Mouse (Mus musculus): Measurements from ENCODE around the gene Asap2. TPM values are rescaled to one million over a fixed set of nuclear protein-coding genes. Genes with fewer than 3 reads are reported as not detected.

The Asap2 gene
- polyA plus RNA-seq, 1 experiment from 2014 or later = 3.3 TPM

DNA sequence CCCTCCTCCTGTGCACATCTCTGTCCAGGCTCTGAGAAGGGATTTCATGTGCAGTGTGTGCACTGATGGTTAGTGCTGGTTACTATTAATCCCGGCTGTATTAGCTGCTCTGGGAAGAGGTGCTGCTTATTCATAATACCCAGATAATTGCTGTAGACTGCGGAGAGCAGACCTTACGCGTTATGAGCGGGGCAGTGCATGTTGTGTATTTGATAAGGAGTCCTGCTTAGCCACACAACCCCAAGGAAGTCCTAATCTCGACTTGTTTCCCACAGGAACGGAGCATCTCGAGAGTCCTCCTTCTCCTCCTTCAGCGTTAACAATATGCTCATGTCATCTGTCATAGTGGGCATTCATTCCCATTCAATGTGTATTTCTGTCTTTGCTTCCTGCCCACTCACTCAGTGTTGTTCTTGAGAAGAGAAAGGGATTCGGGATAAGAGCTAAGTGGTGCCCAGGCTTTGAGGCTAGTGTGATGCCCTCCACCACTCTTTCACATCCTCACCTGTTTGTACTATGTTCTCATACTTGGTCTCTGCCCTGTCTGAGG is 140.1 kb downstream of the Asap2 start:
- no peak for TF ChIP-seq CTCF (IDR thresholded peaks at IDR 0.05; ENCODE audit: low read depth)
- WGBS = 78% methylated on average over 10 of the region's 10 CpGs
- H3K9me3 ChIP-seq (ENCODE audit: control insufficient read depth) = no peaks in the 10 kb centered on the region
- ATAC-seq = no peak
- no peak overlapping the region for H3K4me2 ChIP-seq (replicated peaks; ENCODE audit: low read depth)
- H3K4me3 ChIP-seq (ENCODE audit: low read depth, low read length) = no peak overlapping the region
- no peak overlapping the region for H3K27ac ChIP-seq (ENCODE audit: low read depth, low read length)
- no peaks in the 10 kb centered on the region for H3K36me3 ChIP-seq (ENCODE audit: control insufficient read depth, insufficient read depth)
- peaks cover 8% of the 10 kb centered on the region for H3K4me1 ChIP-seq (replicated peaks; ENCODE audit: control insufficient read depth, insufficient read depth, low read length)
- H3K27me3 ChIP-seq (replicated peaks; ENCODE audit: control insufficient read depth, insufficient read depth, low read length) = no peaks in the 10 kb centered on the region
- no peak overlapping the region for H3K9ac ChIP-seq (ENCODE audit: low read depth, low read length)

DNA sequence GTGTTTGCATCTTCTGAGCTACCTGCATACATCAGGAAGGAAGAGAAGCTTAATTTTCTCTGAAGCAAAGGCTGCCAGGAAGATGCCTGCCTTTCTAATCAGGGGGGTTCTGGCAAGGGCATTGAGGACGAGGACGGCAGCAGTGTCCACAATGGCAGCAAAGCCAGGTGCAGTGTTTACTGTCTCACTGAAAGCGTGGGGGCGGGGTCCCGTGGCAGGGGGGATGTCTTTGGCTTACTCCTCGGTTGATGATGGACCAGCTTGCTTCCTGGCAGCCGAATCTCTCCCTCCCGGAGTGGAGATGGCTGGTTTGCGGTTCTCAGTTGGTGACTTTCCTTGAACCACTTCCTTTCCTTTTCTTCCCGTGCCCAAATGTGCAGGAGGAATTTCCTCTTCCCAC is 142.3 kb downstream of the Asap2 start:
- Histone ChIP-seq H3K27ac (ENCODE audit: low read depth, low read length) (no peak overlapping the region), H3K4me2 (replicated peaks; ENCODE audit: low read depth) (no peak overlapping the region), H3K4me1 (replicated peaks; ENCODE audit: control insufficient read depth, insufficient read depth, low read length) (peaks cover 13% of the 10 kb centered on the region), H3K9me3 (ENCODE audit: control insufficient read depth) (no peaks in the 10 kb centered on the region), H3K9ac (ENCODE audit: low read depth, low read length) (no peak overlapping the region), H3K36me3 (ENCODE audit: control insufficient read depth, insufficient read depth) (no peaks in the 10 kb centered on the region), H3K27me3 (replicated peaks; ENCODE audit: control insufficient read depth, insufficient read depth, low read length) (no peaks in the 10 kb centered on the region), H3K4me3 (ENCODE audit: low read depth, low read length) (no peak overlapping the region)
- no peak for TF ChIP-seq CTCF (IDR thresholded peaks at IDR 0.05; ENCODE audit: low read depth)
- WGBS = 35% methylated on average over 10 of the region's 10 CpGs
- no peak for ATAC-seq

DNA sequence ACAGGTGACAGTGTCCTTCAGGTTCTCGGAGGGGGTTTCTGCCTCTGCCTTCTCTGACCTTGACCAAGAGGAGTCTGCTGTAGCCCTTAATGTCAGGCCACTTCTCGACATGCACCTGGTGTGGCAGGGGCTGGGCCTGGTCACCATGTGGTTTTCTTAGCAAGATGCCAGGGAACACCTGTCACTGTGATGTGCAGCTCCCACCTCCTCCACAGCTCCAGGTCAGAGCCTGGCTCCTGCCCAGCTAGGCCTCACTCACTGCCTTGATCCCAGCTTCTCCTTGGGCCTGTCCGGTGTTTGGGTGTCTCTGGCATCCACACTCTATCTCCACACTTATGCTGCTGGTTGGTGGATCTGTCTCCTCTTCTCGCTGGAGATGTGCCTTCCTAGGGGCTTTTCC is 142.8 kb downstream of the Asap2 start:
- H3K4me3 ChIP-seq (ENCODE audit: low read depth, low read length) = no peak overlapping the region
- no peaks in the 10 kb centered on the region for H3K27me3 ChIP-seq (replicated peaks; ENCODE audit: control insufficient read depth, insufficient read depth, low read length)
- H3K9ac ChIP-seq (ENCODE audit: low read depth, low read length) = no peak overlapping the region
- H3K9me3 ChIP-seq (ENCODE audit: control insufficient read depth) = no peaks in the 10 kb centered on the region
- WGBS = 75% methylated on average over 4 of the region's 4 CpGs
- no peaks in the 10 kb centered on the region for H3K36me3 ChIP-seq (ENCODE audit: control insufficient read depth, insufficient read depth)
- H3K4me2 ChIP-seq (replicated peaks; ENCODE audit: low read depth) = no peak overlapping the region
- no peak for ATAC-seq
- no peak overlapping the region for H3K27ac ChIP-seq (ENCODE audit: low read depth, low read length)
- H3K4me1 ChIP-seq (replicated peaks; ENCODE audit: control insufficient read depth, insufficient read depth, low read length) = peaks cover 13% of the 10 kb centered on the region
- TF ChIP-seq CTCF (IDR thresholded peaks at IDR 0.05; ENCODE audit: low read depth) = no peak

DNA sequence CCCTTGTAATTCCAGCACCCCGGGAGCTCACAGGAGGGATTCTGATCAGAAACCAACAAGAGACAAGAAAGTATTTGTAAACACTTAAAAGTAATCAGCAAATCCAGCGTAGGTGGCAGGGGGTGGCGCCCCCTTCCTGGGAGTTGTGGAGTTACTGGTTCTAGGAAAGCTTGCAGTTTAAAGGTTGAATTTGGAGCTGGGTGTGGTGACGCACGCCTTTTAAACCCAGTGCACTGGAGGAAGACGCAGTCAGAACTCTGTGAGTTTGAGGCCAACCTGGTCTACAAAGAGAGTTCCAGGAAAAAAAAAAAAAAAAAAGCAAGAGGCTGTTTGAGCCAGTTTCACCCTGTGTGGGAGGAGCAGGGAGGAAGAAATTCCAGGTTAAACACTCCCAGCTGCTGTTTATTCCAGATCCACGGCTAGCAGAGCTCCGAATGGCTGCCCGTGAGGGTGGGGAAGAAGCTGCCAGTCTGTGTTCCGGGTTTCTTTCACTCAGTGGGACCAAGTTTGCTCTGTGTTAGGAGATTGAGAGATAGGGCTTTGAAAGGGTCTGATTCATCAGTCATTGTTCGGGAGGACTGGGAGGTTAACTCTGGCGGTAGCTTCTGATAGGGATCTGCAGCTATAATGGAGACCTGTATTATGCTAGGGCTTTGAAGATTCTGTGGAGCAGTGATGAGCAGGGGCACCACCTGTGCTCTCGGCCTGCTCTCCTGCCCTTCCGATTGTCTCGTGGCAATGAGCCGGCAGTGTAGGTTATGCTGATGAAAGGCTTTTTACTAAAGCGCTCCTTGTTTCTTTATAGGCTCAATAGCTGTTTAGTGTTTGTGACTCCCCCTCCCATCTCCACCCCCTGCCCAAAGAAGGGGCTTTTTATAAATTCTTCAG is 144.0 kb downstream of the Asap2 start:
- Histone ChIP-seq H3K9me3 (ENCODE audit: control insufficient read depth) (no peaks in the 10 kb centered on the region), H3K27me3 (replicated peaks; ENCODE audit: control insufficient read depth, insufficient read depth, low read length) (no peaks in the 10 kb centered on the region), H3K9ac (ENCODE audit: low read depth, low read length) (no peak overlapping the region; the same call in 1 of the 2 replicates), H3K4me1 (replicated peaks; ENCODE audit: control insufficient read depth, insufficient read depth, low read length) (peaks cover 13% of the 10 kb centered on the region), H3K4me3 (ENCODE audit: low read depth, low read length) (no peak overlapping the region), H3K4me2 (replicated peaks; ENCODE audit: low read depth) (peak overlapping the region; percentile 45), H3K27ac (ENCODE audit: low read depth, low read length) (no peak overlapping the region; the same call in 1 of the 2 replicates), H3K36me3 (ENCODE audit: control insufficient read depth, insufficient read depth) (no peaks in the 10 kb centered on the region)
- peak; percentile 68 for ATAC-seq
- peak; percentile 68 for TF ChIP-seq CTCF (IDR thresholded peaks at IDR 0.05; ENCODE audit: low read depth)
- WGBS = 30% methylated on average over 17 of the region's 17 CpGs

- no peak for TF ChIP-seq CTCF (IDR thresholded peaks at IDR 0.05; ENCODE audit: low read depth)
- Histone ChIP-seq H3K9me3 (ENCODE audit: control insufficient read depth) (no peaks in the 10 kb centered on the region), H3K9ac (ENCODE audit: low read depth, low read length) (no peak overlapping the region; the same call in 1 of the 2 replicates), H3K4me2 (replicated peaks; ENCODE audit: low read depth) (no peak overlapping the region; the same call in 1 of the 2 replicates), H3K4me3 (ENCODE audit: low read depth, low read length) (no peak overlapping the region), H3K4me1 (replicated peaks; ENCODE audit: control insufficient read depth, insufficient read depth, low read length) (peaks cover 13% of the 10 kb centered on the region), H3K36me3 (ENCODE audit: control insufficient read depth, insufficient read depth) (no peaks in the 10 kb centered on the region), H3K27me3 (replicated peaks; ENCODE audit: control insufficient read depth, insufficient read depth, low read length) (no peaks in the 10 kb centered on the region), H3K27ac (ENCODE audit: low read depth, low read length) (peak overlapping the region; percentile 52)
- WGBS = 26% methylated on average over 8 of the region's 8 CpGs
- peak; percentile 82 for ATAC-seq
Observed at GRCm38 (mm10) chr12:21135651-21136461, 145.6 kb downstream of the Asap2 start.

DNA sequence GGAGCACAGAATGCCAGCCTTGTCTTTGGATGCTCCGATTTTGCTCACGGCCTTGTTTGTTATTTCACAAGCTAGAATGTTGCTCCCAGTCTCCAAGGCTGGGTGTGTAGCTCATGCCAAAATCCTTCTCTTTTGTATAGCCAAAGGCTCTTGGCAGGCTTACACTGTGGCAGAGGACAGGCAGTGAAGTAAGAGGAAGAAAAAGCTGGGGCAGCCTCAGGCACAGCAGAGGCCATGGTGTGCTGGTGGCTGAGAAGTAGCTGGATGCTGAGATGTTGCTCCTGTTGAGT is 146.1 kb downstream of the Asap2 start:
- H3K36me3 ChIP-seq (ENCODE audit: control insufficient read depth, insufficient read depth) = no peaks in the 10 kb centered on the region
- ATAC-seq = 0 out of 2 replicates have a peak, but pooled peaks have one; percentile 1
- TF ChIP-seq CTCF (IDR thresholded peaks at IDR 0.05; ENCODE audit: low read depth) = no peak
- 37% methylated on average over 2 of the region's 2 CpGs for WGBS
- no peak overlapping the region; the same call in 1 of the 2 replicates for H3K4me2 ChIP-seq (replicated peaks; ENCODE audit: low read depth)
- H3K27ac ChIP-seq (ENCODE audit: low read depth, low read length) = peak overlapping the region; percentile 52
- H3K4me1 ChIP-seq (replicated peaks; ENCODE audit: control insufficient read depth, insufficient read depth, low read length) = peaks cover 13% of the 10 kb centered on the region
- H3K9me3 ChIP-seq (ENCODE audit: control insufficient read depth) = no peaks in the 10 kb centered on the region
- H3K27me3 ChIP-seq (replicated peaks; ENCODE audit: control insufficient read depth, insufficient read depth, low read length) = no peaks in the 10 kb centered on the region
- no peak overlapping the region for H3K4me3 ChIP-seq (ENCODE audit: low read depth, low read length)
- no peak overlapping the region for H3K9ac ChIP-seq (ENCODE audit: low read depth, low read length)

Measured in intestine, postnatal 0 days (tissue).